Mouse (Mus musculus) adrenal gland, postnatal 36 days (tissue): ENCODE data around the gene Actg1. TPM values are rescaled to one million over a fixed set of nuclear protein-coding genes. Genes with fewer than 3 reads are reported as not detected.

Source experiments
- DNase-seq, 2 experiments: peaks; one replicate each; pipeline ENCODE4 v3.0.0; 2021; ENCODE audit warnings: mixed read lengths in 1 of 2
- long read RNA-seq, 2 experiments: library from polyadenylated mRNA; stranded (forward); transcript quantifications; one replicate each; pipeline ENCODE4 v2.0.0; 2021; ENCODE audit warnings: borderline sequencing depth in 2 of 2
- total RNA-seq, 2 experiments: library from RNA; stranded (reverse); gene quantifications; 2 replicates each; pipeline ENCODE4 v1.2.3; 2021

Gene Actg1
- 1,000 to 10,000 TPM; 1,356 to 1,461 TPM for total RNA-seq
- long read RNA-seq, experiment 1, transcript Actg1-202 (6 exons, 1,952 nt) = major isoform, 881 of 1,210 reads
- long read RNA-seq, experiment 1, transcript Actg1-204 (5 exons, 1,827 nt) = minor isoform, 22 of 1,210 reads
- long read RNA-seq, experiment 1, partial matches to known transcripts = 228 of 1,210 reads
- long read RNA-seq, experiment 1, other reads (novel, unspliced or antisense) = 75 of 1,210 reads
- long read RNA-seq, experiment 2, transcript Actg1-204 (5 exons, 1,827 nt) = minor isoform, 7 of 714 reads
- long read RNA-seq, experiment 2, transcript Actg1-202 (6 exons, 1,952 nt) = major isoform, 654 of 714 reads
- long read RNA-seq, experiment 2, partial matches to known transcripts = 33 of 714 reads
- long read RNA-seq, experiment 2, other reads (novel, unspliced or antisense) = 18 of 714 reads

DNA sequence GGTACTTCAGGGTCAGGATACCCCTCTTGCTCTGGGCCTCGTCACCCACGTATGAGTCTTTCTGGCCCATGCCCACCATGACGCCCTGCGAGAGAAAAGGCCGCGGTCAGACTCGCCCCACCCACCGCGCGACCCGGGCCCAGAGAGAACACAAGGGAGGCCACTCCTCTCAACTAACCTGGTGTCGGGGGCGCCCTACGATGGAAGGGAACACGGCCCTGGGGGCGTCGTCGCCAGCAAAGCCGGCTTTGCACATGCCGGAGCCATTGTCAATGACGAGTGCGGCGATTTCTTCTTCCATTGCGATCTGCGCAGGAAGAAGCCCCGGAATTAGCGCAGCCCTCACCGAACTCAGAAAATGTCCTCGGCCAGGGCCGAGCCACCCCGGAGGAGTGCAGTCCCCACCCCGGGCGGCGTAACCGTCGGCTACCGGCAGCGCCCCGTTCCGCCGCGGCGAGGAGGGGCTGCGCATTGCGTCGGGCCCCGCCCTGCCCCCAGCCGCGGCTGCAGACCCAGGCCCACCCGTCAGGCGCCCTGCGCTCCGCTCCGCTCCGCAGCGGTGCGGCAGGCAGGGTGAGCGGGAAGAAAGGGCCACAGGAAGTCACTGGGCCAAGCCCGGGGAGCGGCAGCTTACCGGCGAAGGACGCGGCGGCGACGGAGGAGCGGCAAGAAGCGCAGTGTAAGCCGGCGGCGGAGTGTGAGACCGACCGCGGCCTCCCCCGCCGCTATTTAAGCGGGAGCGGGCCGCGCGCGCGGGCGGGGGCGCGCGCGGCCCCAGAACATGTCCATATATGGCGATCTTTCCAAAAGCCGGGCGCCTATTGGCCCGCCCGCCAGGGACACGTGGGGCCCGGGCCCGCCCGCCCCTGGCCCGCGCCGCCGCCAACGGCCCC lies at the start of gene Actg1:
Gene Actg1 (minus strand): TSS at position 752 of the 893 bp plus-strand sequence.
- peak; percentile 91 for DNase-seq

- no peak for DNase-seq
Measured at GRCm38 (mm10) chr11:120397602-120398001, 49.3 kb upstream of the Actg1 start.

DNA sequence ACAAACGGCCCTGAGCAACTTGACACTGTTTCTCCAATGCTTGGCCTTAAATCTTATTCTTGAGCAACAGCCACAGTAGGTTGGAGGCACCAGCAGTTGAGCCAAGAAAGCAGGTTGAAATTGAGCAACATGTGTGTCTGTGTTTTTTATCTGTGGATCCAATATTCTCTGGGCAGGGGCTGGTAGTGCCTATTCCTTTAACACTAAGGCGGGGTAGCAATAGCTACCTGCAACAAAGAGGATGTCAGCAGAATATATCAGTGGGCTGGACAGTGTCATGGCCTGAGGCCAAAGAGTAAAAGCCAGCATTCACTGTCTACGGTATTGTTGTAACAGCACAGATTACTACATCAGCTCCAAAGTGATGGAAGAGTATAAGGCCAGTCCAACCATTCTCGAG lies 47.3 kb upstream of the Actg1 start:
- no peak for DNase-seq

- DNase-seq = no peak
Measured at GRCm38 (mm10) chr11:120388580-120388979, 40.2 kb upstream of the Actg1 start.

DNA sequence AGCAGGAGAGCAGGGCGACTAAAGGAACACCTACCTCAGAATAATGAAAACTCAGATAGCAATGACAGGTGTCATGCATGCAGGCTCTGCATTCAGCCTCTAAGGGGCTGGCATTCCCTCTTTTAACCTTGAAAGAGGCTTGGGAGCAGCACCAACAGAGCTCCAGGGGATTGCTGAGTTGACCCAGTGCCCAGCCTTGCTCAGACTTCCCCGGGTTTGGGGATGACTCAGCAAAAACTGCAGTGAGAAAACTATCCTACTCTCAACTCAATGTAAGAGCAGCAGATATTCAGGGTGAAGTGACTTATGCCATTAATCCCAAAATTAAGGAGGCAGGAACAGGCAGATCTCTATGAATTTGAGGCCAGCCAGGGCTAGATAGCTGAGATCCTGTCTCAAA lies 38.8 kb upstream of the Actg1 start:
- peak; percentile 68 to 81 for DNase-seq

- no peak for DNase-seq
Measured at GRCm38 (mm10) chr11:120386632-120387031, 38.3 kb upstream of the Actg1 start.

- DNase-seq = no peak
Measured at GRCm38 (mm10) chr11:120382509-120382908, 34.2 kb upstream of the Actg1 start.

DNA sequence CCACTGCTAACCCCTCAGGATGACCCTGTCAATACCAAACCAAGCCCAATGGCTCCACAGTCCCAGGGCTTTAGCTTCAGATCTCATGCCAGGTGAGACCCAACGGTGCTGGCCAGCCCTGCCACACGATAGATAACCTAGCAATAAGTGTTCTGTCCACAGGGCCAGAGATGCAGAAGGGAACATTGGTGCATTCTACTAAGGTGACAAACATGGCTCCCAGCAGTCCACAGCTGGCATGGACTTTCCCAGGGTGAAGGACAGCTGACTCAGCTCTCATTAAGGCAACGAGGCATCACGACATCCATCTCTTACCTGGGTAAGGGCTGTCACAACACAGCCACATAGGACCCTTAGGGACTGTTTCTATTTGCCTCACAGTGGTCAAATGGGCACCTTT lies 32.8 kb upstream of the Actg1 start:
- DNase-seq = no peak

- no peak for DNase-seq
Measured at GRCm38 (mm10) chr11:120380271-120380670, 31.9 kb upstream of the Actg1 start.

GRCm38 (mm10) chr11:120378611-120379540 lies 30.5 kb upstream of the Actg1 start, which contains the start of gene Faap100:
Gene Faap100 (minus strand): TSS chr11:120378764.
- peak; percentile 93 to 95 for DNase-seq

- peak; percentile 50 to 60 for DNase-seq
Measured at GRCm38 (mm10) chr11:120378031-120378610, 29.8 kb upstream of the Actg1 start.

DNA sequence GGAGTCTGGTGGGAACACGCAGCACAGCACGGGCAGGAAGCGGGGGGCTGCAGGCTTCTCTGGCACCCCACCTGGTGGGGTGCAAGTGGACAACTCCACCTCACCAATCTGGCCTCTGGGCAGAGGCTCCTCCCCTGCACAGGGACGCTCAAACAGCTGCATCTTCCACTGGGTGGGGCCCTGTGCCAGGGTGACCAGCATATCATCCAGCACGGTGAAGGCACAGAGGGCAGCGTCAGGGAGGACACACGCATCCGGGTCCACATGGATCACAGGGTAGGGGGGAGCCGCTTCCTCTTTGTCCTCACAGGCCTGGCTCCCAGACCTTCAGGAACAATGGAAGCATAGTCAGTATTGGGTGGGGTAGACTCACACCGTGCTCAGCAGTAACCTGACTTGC lies 29.0 kb upstream of the Actg1 start:
- DNase-seq = peak; percentile 36 to 40

GRCm38 (mm10) chr11:120376302-120377160 lies 28.2 kb upstream of the Actg1 start:
- peak; percentile 76 to 88 for DNase-seq

DNA sequence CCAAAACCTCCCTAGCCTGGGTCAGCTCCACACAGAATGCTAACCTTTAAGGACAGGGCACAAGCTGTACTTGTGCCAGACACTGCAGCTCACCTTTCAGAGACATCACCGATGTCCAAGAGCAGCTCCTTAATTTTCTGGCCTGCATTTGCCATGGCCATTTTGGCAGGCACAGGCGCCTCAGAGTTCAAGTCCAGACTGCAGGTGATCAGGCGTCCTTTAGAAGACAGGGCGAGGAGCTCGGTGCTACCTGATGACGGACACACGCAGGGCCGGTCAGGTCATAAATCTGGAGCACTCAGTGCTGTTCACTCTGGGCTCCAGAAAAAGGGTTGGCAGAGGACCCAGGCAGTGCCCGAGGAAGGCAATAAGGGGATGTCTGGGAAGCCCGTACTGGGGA lies 27.0 kb upstream of the Actg1 start:
- no peak for DNase-seq

GRCm38 (mm10) chr11:120373820-120374586 lies 25.7 kb upstream of the Actg1 start:
- DNase-seq = peak; percentile 71 to 81

DNA sequence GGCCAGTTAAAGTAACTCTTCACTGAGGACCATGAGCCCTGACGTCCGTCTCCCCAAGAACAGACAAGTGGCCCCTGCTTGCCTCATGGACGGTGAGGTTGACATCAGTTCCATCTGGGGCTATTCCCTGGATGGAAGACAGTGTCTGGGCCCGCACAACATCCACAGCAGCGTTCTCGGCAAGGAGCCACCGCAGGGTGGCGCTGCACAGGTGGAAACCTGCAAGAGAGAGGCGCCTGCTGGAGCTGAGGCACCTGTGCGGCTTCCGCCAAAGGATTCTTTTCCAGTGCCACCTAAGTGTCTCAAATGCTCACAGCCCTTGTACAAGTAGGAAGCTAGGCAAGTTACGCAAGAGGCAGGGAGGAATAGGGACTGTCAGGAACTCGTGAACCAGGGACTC lies 24.7 kb upstream of the Actg1 start:
- DNase-seq = no peak

DNA sequence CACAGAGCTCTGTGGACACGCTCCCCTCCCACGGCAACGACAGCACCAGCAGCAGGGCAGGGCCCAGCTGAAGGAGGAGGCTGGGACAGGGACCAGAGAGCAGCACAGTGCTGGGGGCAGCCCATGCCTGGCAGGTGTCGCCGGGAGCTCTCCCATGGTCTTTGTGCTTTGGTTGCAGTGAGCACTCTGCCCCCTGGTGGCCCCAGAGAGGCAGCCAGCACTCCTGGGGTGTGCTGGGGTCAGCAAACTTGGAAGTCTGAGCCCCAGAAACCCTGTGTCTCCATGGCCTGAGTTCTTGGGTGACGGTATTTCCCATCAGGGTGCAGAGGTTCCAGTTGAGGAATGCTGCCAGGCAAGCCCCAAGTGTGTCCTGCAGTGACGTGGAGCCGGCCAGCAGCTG lies 21.3 kb upstream of the Actg1 start:
- DNase-seq = peak; percentile 77 to 85

GRCm38 (mm10) chr11:120366443-120367027 lies 18.2 kb upstream of the Actg1 start:
- no peak for DNase-seq

DNA sequence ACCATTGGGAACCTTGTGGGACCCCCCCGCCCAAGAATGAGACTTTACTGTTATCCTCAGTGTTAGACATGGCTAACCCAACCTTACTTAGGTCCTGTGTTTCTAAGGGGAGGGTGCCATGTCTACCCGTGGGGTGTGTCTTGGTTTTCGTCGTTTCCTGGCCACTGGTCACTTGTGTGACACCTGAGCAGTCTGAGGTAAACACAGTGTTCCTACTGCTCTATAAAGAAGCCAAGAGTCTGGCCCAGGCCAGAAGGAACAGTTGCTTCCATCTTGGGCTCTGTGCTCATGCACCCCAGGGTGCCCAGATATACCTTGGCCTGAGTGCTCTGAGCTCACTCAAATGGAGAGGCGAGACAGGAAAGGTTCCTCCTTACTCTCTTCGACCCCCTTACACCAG lies 14.5 kb upstream of the Actg1 start:
- no peak for DNase-seq
